Mouse (Mus musculus) hindbrain, embryonic 16.5 days (tissue): ENCODE data around the gene Olfr1415. TPM values are rescaled to one million over a fixed set of nuclear protein-coding genes. Genes with fewer than 3 reads are reported as not detected.
"Not testable (repeated sequence)": the region's sequence is repeated elsewhere in the genome, so short reads cannot be mapped to it uniquely, and the experiment has no call there.

ENCODE experiments used
- ATAC-seq: fragments of 200-750 bp; cut with Nextera tagmentation; 2 replicates; pipeline ENCODE4 v1.8.0; 2017; ENCODE audit warnings: moderate TSS enrichment, moderate library complexity
- H3K27ac ChIP-seq: fragments of 300-500 bp; sonication (generic); 2 replicates; pipeline ENCODE4 v1.5.1; 2014; ENCODE audit warnings: low read depth, mild to moderate bottlenecking, control low read depth, low read length, moderate library complexity
- H3K27me3 ChIP-seq: fragments of 300-500 bp; sonication (generic); replicated peaks from 2 replicates; pipeline ENCODE4 v1.6.1; 2014; ENCODE audit warnings: low read length; ENCODE audit not compliant: control insufficient read depth, insufficient read depth
- H3K36me3 ChIP-seq: fragments of 300-500 bp; sonication (generic); 2 replicates; pipeline ENCODE4 v1.6.1; 2014; ENCODE audit warnings: mild to moderate bottlenecking, low read length, moderate library complexity, mixed read lengths; ENCODE audit not compliant: control insufficient read depth, insufficient read depth
- H3K4me1 ChIP-seq: fragments of 300-500 bp; sonication (generic); 2 replicates; pipeline ENCODE4 v1.6.1; 2014; ENCODE audit warnings: low read depth, low read length; ENCODE audit not compliant: control insufficient read depth, insufficient read depth
- H3K4me2 ChIP-seq: fragments of 300-500 bp; sonication (generic); 2 replicates; pipeline ENCODE4 v1.6.1; 2014; ENCODE audit warnings: mild to moderate bottlenecking, low read length, control low read depth, moderate library complexity
- H3K4me3 ChIP-seq: fragments of 300-500 bp; sonication (generic); 2 replicates; pipeline ENCODE4 v1.5.1; 2014; ENCODE audit warnings: mild to moderate bottlenecking, low read length, control low read depth, moderate library complexity
- H3K9ac ChIP-seq: fragments of 300-500 bp; sonication (generic); 2 replicates; pipeline ENCODE4 v1.6.1; 2014; ENCODE audit warnings: low read depth, mild to moderate bottlenecking, control low read depth, low read length, moderate library complexity
- H3K9me3 ChIP-seq: fragments of 300-500 bp; sonication (generic); 2 replicates; pipeline ENCODE4 v1.6.1; 2014; ENCODE audit warnings: mild to moderate bottlenecking, low read length, moderate library complexity; ENCODE audit not compliant: control insufficient read depth
- WGBS: fragments of 180-500 bp; shearing (Covaris S2); extraction: QIAGEN DNeasy Blood & Tissue Kit; methylation state at CpG from one replicate; pipeline ENCODE4 v1.1.7; 2014; 5-methylcytosine and 5-hydroxymethylcytosine counted together
- polyA plus RNA-seq: library from polyadenylated mRNA; unstranded; fragments of >200 nt; fragmentation: Nextera tagmentation; extraction: Ambion mirVana; gene quantifications from 2 replicates; pipeline ENCODE4 v1.2.1, GENCODE M21; 2015

Gene Olfr1415
- not detected in 2 replicates for polyA plus RNA-seq

- ATAC-seq = no peak
- H3K27ac ChIP-seq = no peak within 1 kb of the TSS
- WGBS = 81% methylated on average over 2 of the region's 2 CpGs
Observed at GRCm38 (mm10) chr1:92496001-92496400, at the start of gene Olfr1415. Gene Olfr1415 (minus strand): TSS chr1:92496101.

GRCm38 (mm10) chr1:92539071-92539470 is 43.2 kb upstream of the Olfr1415 start:
- Histone ChIP-seq H3K27me3 (no peaks in the 10 kb centered on the region), H3K4me1 (no peaks in the 10 kb centered on the region), H3K4me2 (no peak overlapping the region), H3K36me3 (no peaks in the 10 kb centered on the region), H3K27ac (no peak overlapping the region), H3K4me3 (no peak overlapping the region), H3K9me3 (no peaks in the 10 kb centered on the region), H3K9ac (no peak overlapping the region)
- WGBS = 34% methylated on average over 2 of the region's 2 CpGs
- no peak for ATAC-seq

More at GRCm38 (mm10) chr1:92496001-92496400, at the start of gene Olfr1415:
- Histone ChIP-seq H3K4me3 (no peak within 1 kb of the TSS), H3K9me3 (no peaks in the 10 kb centered on the region), H3K4me1 (no peaks in the 10 kb centered on the region), H3K27me3 (no peaks in the 10 kb centered on the region; the same call in 1 of the 2 replicates), H3K36me3 (no peaks in the 10 kb centered on the region), H3K9ac (no peak within 1 kb of the TSS), H3K4me2 (no peak within 1 kb of the TSS)

- H3K4me2 ChIP-seq = no peak overlapping the region
- ATAC-seq = no peak
- H3K27ac ChIP-seq = no peak overlapping the region
- no peaks in the 10 kb centered on the region for H3K4me1 ChIP-seq
- 51% methylated on average over 5 of the region's 5 CpGs for WGBS
- no peaks in the 10 kb centered on the region for H3K9me3 ChIP-seq
- no peaks in the 10 kb centered on the region for H3K27me3 ChIP-seq
- no peak overlapping the region for H3K4me3 ChIP-seq
- no peaks in the 10 kb centered on the region for H3K36me3 ChIP-seq
- no peak overlapping the region for H3K9ac ChIP-seq
Observed at GRCm38 (mm10) chr1:92536972-92537371, 41.1 kb upstream of the Olfr1415 start.

- no peak overlapping the region for H3K4me3 ChIP-seq
- no peak overlapping the region for H3K9ac ChIP-seq
- H3K9me3 ChIP-seq = no peaks in the 10 kb centered on the region
- no peaks in the 10 kb centered on the region for H3K36me3 ChIP-seq
- H3K4me2 ChIP-seq = no peak overlapping the region
- 0 out of 2 replicates have a peak, but pooled peaks cover 3% of the 10 kb centered on the region for H3K4me1 ChIP-seq
- no peak overlapping the region for H3K27ac ChIP-seq
- 81% methylated on average over 3 of the region's 3 CpGs for WGBS
- 0 out of 2 replicates have a peak, but pooled peaks cover 2% of the 10 kb centered on the region for H3K27me3 ChIP-seq
- no peak for ATAC-seq
Observed at GRCm38 (mm10) chr1:92523764-92524163, 27.9 kb upstream of the Olfr1415 start.

GRCm38 (mm10) chr1:92521376-92521775 is 25.5 kb upstream of the Olfr1415 start:
- Histone ChIP-seq H3K4me3 (no peak overlapping the region), H3K4me2 (peak overlapping the region; percentile 46), H3K36me3 (no peaks in the 10 kb centered on the region), H3K4me1 (0 out of 2 replicates have a peak, but pooled peaks cover 3% of the 10 kb centered on the region), H3K9me3 (no peaks in the 10 kb centered on the region), H3K27me3 (0 out of 2 replicates have a peak, but pooled peaks cover 2% of the 10 kb centered on the region), H3K27ac (no peak overlapping the region), H3K9ac (no peak overlapping the region)
- 14% methylated on average over 10 of the region's 10 CpGs for WGBS
- ATAC-seq = peak; percentile 45; the same call in 1 of the 2 replicates

- Histone ChIP-seq H3K4me1 (0 out of 2 replicates have a peak, but pooled peaks cover 3% of the 10 kb centered on the region), H3K9me3 (no peaks in the 10 kb centered on the region), H3K4me3 (no peak overlapping the region), H3K27ac (no peak overlapping the region), H3K36me3 (no peaks in the 10 kb centered on the region), H3K9ac (no peak overlapping the region), H3K27me3 (0 out of 2 replicates have a peak, but pooled peaks cover 2% of the 10 kb centered on the region), H3K4me2 (no peak overlapping the region)
- 87% methylated on average over 6 of the region's 6 CpGs for WGBS
- ATAC-seq = no peak
Observed at GRCm38 (mm10) chr1:92519046-92519445, 23.1 kb upstream of the Olfr1415 start.

GRCm38 (mm10) chr1:92518561-92518960 is 22.7 kb upstream of the Olfr1415 start, which contains the start of gene Olfr1414:
Gene Olfr1414 (minus strand): TSS chr1:92518661.
- Histone ChIP-seq H3K4me3 (no peak within 1 kb of the TSS), H3K4me2 (no peak within 1 kb of the TSS), H3K27ac (no peak within 1 kb of the TSS), H3K27me3 (0 out of 2 replicates have a peak, but pooled peaks cover 2% of the 10 kb centered on the region), H3K4me1 (0 out of 2 replicates have a peak, but pooled peaks cover 3% of the 10 kb centered on the region), H3K9ac (no peak within 1 kb of the TSS), H3K9me3 (no peaks in the 10 kb centered on the region), H3K36me3 (no peaks in the 10 kb centered on the region)
- ATAC-seq = no peak
- 87% methylated on average over 3 of the region's 3 CpGs for WGBS

GRCm38 (mm10) chr1:92515390-92515789 is 19.5 kb upstream of the Olfr1415 start:
- H3K9ac ChIP-seq = no peak overlapping the region
- no peak overlapping the region for H3K27ac ChIP-seq
- no peaks in the 10 kb centered on the region for H3K9me3 ChIP-seq
- H3K4me1 ChIP-seq = no peaks in the 10 kb centered on the region
- H3K27me3 ChIP-seq = no peaks in the 10 kb centered on the region
- no peak for ATAC-seq
- no peak overlapping the region for H3K4me2 ChIP-seq
- no peaks in the 10 kb centered on the region for H3K36me3 ChIP-seq
- H3K4me3 ChIP-seq = no peak overlapping the region
- WGBS = 89% methylated on average over 11 of the region's 11 CpGs

- not testable (repeated sequence) for H3K9me3 ChIP-seq, H3K27ac ChIP-seq, H3K4me1 ChIP-seq, H3K9ac ChIP-seq, H3K4me3 ChIP-seq, H3K27me3 ChIP-seq, H3K4me2 ChIP-seq, ATAC-seq, H3K36me3 ChIP-seq
- WGBS = 93% methylated on average over 4 of the region's 5 CpGs
Observed at GRCm38 (mm10) chr1:92511646-92512045, 15.7 kb upstream of the Olfr1415 start.
